Mouse (Mus musculus) kidney, postnatal 25 days (tissue): ENCODE results near the gene H2-M11.

Experiments used
- DNase-seq, 2 experiments: peaks; one replicate each; pipeline ENCODE4 v3.0.0; 2021; ENCODE audit warnings: mixed read lengths in 2 of 2

Gene H2-M11

GRCm38 (mm10) chr17:36546775-36547174 is at the start of gene H2-M11:
H2-M11 (plus strand) TSS chr17:36547075.
- no peak for DNase-seq

DNA sequence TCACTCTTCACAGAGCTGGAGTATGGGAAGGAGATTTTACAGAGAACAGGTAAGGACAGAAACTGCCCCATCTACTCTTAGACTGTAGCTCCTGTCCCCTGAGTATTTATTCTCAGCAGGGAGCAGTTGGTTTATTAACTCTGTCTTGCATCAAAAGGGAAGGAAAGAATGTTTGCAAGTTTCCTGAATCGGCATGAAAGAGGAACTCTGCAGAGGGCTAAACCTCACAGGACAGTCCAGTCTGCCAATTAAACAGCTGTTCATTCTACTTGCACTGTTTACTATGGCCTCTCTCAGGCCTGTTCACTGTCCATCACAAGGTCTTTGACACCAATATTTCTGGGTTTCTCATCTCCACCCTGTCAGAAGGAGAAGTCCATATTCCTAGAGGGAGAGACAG is 46.4 kb upstream of the H2-M11 start:
- DNase-seq = no peak

GRCm38 (mm10) chr17:36503910-36504309 is 43.0 kb upstream of the H2-M11 start:
- DNase-seq = no peak
